Mouse (Mus musculus): ENCODE results near the gene Ctnnd2.

Ctnnd2 gene

GRCm38 (mm10) chr15:30869673-30870512, 697.5 kb downstream of the Ctnnd2 start:
- no peak for DNase-seq (ENCODE audit: low spot score in 2 of 2)

- DNase-seq (ENCODE audit: low spot score in 2 of 2), result no peak
These were observed 703.1 kb downstream of the Ctnnd2 start for GRCm38 (mm10) chr15:30875523-30875922.

DNA sequence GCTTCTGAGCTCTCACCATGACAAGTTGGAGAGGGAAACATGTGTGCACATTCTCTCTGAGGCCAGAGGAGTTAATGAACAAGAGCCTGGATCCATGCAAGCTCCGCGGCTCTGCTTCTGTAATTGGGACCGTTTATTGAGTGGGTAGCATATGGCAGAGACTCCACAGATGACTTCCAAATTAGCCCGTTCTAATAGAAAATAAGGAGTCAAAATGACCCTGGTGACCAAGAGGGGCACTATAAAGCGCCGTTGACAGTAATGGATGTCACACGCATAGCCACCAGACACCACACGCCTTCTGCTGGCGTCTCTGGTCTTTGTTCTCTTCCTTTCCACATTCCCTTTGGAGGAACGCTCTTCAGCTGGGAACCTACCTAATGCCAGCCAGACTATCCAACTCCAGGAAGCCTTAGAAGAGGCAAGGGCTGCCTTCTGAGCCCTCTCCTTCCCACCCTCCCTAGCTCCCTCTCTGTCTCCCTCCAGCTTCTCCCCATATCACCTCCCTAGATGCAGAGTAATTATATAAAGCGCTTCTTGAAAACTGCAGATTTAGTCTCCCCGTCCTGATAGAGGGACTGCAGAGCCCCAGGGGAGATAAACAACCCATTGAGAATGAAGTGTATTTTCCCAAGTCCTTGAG, 712.4 kb downstream of the Ctnnd2 start:
- DNase-seq (ENCODE audit: low spot score in 2 of 2), result no peak

GRCm38 (mm10) chr15:30885410-30885809, 713.0 kb downstream of the Ctnnd2 start:
- peak in 1 of 2 experiments; percentile 32 for DNase-seq (ENCODE audit: low spot score in 2 of 2)

DNA sequence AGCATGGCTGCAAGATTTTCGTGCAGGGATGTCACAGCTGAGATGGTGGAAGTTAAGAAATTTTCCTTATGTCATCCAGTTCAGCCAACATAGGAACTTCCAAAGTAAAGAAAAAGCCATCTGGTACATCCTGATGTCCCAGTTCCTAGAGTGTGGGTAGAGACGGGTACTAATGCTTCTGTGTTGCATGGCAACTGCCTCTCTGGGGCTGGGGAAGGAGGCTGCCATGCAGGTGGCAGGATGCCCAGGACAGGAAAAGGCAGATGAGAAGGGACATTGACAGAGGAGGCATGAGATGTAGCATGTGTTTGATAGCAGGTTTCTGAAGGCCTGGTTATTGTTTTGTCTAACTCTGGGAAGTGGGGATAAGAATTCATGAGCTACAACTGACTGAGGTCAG, 715.2 kb downstream of the Ctnnd2 start:
- DNase-seq (ENCODE audit: low spot score in 2 of 2), result no peak

DNA sequence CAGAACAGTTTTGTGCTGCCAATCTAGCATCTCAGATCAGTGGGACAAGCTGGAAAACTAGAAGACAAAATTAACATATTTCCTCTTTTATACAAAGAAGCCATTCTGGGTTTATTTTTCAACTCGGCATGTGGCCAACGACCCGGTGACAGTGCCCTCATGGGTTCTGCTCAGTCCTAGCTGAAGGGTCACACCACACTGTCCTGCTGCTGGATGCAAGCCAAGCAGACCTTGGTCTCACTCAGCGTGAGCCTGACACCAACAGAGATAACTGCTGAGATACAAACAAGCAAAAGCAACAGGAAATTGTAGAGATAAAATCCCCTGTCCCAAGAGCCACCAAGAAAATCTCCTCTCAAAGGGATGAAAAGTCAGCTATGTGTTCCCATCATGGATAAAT, 719.6 kb downstream of the Ctnnd2 start:
- no peak for DNase-seq (ENCODE audit: low spot score in 2 of 2)

GRCm38 (mm10) chr15:30895063-30895462, 722.7 kb downstream of the Ctnnd2 start:
- DNase-seq (ENCODE audit: low spot score in 2 of 2), result no peak

- no peak for DNase-seq (ENCODE audit: low spot score in 2 of 2)
These were observed 724.9 kb downstream of the Ctnnd2 start for GRCm38 (mm10) chr15:30897342-30897741.

GRCm38 (mm10) chr15:30908027-30908426, 735.6 kb downstream of the Ctnnd2 start:
- no peak for DNase-seq (ENCODE audit: low spot score in 2 of 2)

DNA sequence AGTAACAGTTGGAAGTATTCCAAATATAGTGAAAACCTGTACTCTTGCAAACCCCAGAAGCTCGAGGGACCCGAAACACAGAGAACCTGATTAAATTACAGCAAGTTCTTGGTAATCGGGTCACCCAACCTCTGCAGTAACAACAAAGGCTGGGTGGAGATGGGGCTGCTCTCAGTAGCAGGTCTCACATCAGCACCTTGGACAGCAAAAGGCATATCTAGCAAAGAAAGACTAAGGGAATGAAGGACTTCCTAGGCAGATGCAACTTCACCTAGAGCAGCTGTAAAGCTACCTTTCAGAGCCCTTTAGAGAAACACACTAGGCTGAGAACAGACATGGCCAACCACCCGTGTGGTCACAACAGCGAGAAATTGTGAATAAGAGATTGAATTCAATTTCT, 741.0 kb downstream of the Ctnnd2 start:
- no peak for DNase-seq (ENCODE audit: low spot score in 2 of 2)

GRCm38 (mm10) chr15:30925838-30926237, 753.4 kb downstream of the Ctnnd2 start:
- no peak for DNase-seq (ENCODE audit: low spot score in 2 of 2)

DNA sequence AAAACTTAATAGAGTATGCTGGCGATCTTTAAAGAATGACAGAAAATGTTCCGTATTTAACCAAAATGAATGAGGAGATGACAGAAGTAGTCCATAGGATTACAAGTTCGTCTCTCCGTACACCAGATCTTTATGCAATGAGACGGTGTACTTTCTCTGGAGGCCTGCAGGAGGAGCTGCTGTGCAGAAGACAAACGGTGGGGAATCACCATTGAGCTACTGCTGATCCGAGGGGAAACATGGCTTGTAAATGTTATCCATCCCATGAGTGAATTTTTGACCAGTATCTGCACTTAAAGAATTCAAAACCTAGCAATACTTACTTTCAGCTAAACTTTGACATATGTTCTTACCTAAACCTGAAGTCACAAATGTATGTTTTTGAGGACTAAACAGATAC, 755.2 kb downstream of the Ctnnd2 start:
- DNase-seq (ENCODE audit: low spot score in 2 of 2), result peak in 1 of 2 experiments; percentile 44

GRCm38 (mm10) chr15:30931906-30932305, 759.5 kb downstream of the Ctnnd2 start:
- no peak for DNase-seq (ENCODE audit: low spot score in 2 of 2)

DNA sequence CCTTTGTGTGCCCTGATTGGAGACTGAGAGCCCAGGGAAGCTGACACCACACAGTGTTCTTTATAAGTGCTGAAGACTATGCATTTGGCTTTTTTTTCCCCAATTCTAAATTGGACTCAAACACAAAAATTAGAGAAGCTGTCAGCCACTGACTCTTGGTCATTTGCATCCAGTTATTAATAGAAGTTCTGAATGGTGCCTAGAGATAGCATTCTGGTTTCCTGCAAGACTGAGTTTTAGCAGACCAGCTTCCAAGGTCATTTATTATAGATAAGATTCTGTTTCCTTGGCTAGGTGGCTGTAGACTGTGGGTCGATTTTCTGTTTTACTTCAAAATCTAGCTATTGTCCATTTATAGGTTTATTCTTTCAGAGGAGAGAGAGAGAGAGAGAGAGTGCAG, 773.5 kb downstream of the Ctnnd2 start:
- no peak for DNase-seq (ENCODE audit: low spot score in 2 of 2)

GRCm38 (mm10) chr15:30958513-30958912, 786.1 kb downstream of the Ctnnd2 start:
- DNase-seq (ENCODE audit: low spot score in 2 of 2), result no peak

DNA sequence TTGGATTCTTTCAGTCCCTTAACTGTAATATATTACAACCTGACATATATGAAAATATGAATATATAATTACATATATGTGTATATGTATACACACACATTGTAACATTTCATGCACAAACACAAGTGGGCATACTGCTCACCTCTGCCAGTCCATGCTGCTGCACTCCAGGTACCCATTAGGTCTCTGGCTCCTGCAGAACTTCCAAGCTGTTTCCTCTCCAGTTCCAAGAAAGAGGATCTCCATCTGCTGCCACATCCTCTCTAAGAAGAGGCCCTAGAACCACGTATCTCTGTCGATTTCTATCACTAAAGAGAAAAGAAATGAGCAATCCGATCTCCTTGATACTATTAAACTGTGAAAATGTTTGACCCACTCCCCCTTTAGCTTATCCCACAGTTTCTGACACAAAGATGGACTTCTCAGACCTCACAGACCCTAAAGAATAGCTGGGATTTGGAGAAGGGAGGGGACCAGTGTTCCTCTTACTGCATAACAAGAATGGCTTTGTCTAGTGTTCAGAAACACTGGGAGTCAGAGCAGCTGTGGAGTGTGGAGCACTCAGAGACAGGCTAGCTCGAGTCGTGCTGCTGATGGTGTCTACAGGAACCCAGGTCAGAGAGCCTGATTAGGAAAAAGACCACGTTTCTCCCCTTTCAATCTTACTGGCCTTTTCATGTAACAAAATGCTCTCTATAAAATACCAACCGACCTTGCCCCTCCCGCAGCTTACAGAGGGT, 790.2 kb downstream of the Ctnnd2 start:
- DNase-seq (ENCODE audit: low spot score in 2 of 2), result no peak

DNA sequence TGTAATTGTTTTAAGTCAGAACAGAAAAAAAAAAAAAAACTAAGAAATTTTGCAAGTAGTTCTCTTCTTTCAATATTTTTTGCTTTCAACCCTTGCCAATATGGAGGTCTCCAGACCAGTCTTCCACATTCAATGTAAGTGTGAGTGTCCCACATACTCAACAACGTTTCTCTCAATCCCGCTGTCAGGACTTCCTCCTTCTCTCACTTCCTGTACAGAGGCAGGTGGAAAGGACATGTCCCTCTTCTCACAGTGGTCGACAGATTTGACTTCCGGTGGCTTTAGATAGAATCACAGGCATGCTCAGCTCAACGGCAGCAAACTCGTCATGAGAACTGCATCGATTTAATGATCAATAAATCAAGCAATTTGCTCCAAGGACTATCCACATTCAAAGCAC, 791.7 kb downstream of the Ctnnd2 start:
- no peak for DNase-seq (ENCODE audit: low spot score in 2 of 2)

DNA sequence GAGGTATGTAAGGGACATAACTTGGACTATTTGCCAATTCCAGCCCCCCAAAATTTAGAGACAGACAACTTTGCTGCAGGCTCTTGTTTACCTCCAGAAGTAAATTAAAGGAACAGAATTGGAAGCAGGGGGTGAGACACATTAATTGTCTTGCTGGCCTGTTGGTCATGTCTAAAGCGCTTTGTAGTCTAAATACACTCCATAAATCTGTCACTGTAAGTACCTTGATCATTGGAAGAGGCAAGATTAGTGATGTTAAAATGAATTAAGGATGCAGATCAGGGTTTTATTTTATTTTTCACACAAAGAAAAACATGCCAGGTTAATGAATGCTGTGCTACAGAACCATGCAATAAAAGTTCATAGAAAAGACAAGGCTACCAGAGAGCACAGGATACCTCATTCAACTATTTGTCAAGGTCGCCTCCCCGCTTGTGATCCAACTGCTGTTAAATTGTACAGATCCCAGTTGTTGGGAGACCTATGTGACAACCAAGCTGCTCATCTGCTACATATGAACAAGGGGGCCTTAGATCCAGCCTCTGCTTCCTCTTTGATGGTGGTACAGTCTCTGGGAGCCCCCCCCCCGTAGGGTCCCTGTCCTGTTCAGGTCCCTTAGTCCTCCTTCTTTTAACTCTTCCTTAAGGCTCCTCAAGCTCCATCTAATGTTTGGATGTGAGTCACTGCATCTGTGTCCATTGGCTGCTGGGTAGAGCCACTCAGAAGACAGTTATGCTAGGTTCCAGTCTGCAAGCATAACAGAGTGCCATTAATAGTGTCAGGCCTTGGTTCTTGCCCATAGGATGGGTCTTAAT, 792.7 kb downstream of the Ctnnd2 start:
- no peak for DNase-seq (ENCODE audit: low spot score in 2 of 2)

DNA sequence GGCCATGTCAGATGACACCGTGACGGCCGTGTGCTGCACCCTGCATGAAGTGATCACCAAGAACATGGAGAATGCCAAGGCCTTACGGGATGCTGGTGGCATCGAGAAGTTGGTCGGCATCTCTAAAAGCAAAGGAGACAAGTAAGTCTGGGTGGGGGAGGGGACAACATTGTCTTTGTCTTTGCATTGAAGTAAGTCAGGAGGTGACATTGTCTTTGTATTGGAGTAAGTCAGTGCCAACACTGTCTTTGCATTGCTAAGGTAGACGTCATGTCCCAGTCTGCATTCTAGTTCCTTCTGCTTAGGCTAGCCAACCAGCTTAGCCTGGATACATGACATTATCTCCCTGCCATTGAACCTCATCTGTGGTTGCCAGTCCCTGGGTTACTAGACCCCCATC, 794.4 kb downstream of the Ctnnd2 start:
- no peak for DNase-seq (ENCODE audit: low spot score in 2 of 2)

DNA sequence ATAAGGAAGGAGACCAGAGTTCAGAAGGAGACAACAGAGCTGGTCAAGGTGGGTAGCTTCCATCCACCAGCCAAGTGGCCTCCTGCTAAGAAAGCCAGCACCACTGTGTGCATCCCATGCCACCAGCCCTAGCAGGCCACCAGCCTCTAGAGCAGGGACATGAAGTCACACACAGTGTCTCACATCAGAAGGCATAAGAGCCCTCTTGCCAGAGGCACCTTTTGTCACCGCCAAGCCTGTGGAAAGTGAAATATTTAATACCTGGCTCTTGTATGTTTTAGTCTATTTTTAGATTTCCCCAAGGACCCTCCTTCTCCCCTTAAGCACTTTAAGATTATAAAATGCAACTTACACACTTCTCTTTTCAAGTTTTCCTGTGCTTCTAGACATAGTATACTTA, 802.0 kb downstream of the Ctnnd2 start:
- no peak for DNase-seq (ENCODE audit: low spot score in 2 of 2)

DNA sequence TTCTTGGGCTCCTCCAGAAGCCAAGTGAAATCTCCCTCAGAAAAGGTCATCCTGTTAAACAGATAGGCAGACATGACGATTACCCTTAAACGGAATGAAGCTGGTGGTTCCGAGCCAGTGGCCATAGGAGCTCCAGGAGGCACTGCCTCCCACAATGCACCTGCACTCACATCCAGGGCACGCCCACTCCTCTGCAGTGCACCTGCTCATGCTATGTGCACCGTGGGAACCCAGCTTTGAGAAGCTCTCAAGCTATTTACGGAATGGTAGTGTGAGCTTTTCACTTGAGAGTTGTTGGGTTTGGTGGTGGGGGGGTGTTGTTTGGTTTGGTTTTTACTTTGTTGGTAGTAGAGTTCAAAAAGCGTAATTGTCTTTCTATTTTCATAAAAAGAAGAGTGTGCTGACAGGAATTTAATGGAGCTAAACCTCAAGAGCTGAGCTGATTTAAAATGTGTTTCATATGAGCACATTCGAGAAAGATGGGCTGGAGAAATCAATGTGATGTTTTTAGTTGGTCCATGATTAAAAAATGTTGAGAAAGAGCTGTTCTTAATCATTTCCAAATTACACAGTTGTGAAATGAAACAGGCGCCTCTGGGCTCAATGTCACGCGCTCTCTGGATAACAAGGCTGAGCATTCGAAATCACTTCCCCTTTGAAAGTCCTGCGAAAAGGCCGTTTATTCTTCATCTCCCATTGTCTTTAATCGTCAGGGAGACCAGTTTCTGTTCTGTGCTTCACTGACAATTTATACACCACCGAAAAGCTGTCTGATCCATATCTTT, 802.8 kb downstream of the Ctnnd2 start:
- DNase-seq (ENCODE audit: low spot score in 2 of 2), result no peak

Data from cerebellum, postnatal 4 days (tissue).